Mouse (Mus musculus): ENCODE results near the gene Lrrc28.

The Lrrc28 gene

DNA sequence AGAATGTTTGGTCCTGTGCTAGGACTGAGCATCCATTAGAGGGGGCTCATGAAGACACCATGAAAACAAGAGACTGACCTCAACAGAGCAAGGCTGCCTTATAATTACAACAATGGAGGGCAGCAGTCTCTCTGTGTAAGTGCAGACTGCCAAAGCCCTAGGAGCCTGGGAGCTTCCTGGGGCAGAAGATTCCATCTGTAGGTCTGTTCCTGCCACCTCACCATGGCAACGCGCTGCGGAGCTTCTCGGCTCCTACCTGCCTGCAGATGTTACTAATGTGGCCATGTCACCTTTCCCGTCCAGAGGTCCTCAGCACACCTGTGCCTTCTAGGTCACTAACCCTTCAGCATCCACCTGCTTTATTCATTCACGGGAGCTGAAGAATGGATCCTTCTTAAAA lies 52.4 kb downstream of the Lrrc28 start:
- peak in 1 of 2 experiments; percentile 25 for DNase-seq

DNA sequence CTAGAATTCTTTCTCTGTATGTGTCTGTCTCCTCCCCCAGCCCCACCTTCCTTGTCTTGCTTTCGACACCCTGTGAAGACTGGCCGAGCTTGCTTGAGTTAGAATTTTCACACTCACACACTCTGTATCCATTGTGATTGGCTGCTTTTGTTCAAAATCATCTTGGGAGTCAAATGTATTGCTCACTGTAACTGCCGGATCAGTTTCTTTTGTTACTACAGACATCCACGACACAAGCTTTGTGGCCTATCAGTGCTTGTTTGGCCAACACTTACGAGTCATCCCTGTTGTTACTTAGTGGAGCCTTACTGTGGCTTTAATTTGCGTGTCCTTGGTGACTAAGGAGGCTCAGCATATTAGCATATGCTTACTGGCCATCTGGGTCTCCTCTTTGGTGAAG lies 56.3 kb downstream of the Lrrc28 start:
- DNase-seq = no peak

DNA sequence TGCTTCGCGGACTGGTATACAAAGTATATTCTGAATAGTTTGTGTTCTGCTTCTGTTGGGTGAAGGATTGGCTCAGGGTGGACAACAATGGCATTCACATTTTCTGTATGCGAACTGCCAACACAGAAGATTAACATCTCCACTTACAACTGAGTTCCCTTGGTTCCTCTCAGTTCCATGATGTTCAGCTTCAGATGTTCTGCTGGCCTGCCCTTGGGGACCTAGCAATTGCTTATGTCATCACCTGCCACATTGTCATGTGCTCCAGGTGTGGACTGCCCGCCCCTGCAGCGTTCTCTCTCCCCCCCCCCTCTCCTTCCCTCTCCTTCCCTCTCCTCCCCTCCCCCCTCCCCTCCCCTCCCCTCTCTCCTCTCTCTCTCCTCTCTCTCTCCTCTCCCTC lies 58.6 kb downstream of the Lrrc28 start:
- DNase-seq = no peak

DNA sequence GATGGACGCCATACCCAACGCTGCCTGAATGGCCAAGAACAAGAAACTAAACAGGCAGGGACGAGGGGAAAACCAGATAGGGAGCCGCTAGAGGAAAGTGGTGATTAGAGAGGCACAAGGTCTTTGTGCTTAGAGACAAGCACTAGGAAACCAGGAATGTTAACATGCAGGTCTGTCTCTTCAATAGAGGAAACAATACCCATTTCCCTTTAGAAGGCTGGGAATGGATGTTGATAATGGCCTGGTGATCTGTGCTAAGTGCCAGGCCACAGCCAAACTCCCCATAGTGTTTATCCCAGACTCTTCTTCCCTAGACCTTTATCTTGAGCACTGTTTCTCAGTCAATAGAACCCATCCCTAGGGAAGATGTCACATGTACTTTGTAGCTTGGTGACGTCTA lies 61.2 kb downstream of the Lrrc28 start:
- DNase-seq = no peak

DNA sequence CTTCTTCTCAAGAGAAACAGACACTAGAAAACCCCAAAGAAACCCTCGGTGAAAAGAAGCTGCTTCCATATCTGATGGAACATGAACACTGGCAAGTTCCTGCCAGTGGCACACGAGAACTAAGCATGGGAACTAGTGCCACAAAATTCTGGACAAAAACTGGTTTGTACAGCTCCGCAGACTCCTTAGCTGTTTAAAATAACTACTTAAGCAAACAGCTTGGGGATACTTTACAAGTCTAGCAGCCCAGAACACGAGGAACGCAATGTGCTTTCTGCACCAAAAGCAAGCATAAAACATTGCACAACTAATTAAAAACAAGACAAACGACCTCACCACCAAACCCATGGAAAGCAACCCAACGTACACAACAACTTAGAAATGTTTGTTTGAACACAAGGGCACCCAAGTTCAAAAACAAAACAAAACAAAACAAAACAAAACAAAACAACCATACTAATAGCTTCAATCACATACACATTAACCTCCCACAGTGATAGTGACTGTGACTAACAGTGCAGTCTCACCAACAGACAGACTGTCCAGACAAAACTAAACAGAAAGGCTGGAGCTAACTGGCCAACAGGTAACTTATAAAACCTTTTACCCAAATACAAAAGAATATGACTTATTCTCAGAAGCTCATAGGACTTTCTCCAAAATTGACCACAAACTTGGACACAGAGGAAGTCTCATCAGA lies 66.1 kb downstream of the Lrrc28 start:
- no peak for DNase-seq

DNA sequence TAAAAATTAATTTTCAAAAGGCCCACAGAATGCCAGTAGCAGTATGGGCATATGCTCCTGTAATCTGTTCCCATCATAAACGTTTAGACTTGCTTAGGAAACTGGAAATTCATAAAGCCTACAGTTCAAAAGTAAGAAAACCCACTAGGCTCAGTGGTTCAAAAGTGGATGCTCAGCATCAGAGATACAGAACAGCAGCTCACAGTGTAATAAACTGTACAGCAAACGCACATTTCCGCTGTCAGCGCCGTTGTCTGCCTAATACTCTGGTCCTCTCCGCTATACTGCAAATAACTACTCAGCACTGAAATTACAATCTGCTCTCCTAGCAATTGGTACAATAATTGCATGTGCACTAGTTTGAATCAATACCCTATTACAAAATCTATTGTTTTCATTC lies 67.0 kb downstream of the Lrrc28 start:
- DNase-seq = no peak

DNA sequence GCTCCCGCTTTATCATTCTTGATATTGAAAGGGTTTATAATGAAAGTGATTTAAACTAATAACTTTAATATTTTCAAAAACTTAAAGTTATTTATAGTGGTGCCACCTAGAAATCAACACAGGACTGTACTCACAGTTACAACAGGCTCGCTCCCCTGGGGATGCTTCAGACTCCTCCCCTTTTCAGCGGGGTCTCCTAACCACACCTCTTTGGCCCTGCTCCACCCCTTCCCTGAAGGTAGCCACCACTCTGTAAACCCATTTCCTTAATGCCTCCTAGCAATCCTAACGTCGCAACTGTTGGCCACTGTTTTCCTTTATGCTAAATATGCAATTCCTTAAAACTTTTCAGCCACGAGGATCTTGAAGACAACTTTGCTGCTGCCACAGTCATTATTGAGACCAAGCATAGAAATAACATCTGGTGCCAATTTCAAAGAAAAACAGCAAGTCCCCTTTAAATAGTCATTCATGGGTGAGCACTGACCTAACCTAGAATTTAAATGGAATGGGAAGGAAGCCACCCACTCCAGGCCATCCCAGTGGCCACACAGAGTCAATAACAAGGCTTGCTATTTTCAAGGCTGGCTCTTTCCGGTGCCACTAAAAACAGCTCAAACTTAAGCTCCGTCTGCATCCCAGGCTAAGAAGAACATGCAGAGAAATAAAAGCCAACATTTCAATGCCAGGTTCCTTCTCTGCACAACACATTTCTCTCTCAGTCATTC lies 78.4 kb downstream of the Lrrc28 start:
- peak in 1 of 2 experiments; percentile 34 for DNase-seq

DNA sequence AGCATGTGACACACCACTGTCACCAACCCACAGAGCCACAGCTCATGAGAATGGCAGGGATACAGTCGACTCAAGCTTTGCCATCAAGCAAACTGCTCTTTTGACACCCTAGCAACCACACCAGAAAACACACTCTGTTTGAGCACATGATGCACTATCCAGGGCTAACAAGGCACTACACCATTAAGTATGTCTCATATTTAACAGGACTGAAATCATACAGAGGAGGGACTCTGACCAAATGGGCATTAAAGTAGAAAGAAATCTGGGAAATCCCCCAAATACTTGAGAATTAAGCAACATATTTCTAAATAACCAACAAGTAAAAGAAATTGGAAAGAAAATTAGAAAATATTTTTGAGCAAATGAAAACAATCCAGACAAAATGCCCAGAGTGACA lies 79.9 kb downstream of the Lrrc28 start:
- no peak for DNase-seq

DNA sequence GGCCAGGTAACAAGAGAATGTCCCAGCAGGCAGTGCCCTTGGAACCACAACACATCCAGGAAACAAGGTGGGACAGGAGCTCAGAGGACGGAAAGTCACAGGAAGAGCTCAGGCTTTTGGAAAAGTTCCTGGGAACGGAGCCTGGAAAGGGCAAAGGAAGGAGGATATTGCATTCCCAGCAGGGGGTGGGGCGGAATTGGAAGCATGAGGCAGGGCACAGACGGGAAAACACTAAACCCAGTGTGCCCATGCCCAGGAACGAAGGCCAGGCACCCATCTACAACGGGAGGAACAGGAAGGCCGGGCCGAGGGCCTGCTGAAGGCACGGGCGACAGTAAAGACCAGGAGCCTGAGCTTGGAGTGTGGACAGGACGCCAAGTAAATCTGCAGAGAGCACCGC lies 82.9 kb downstream of the Lrrc28 start:
- peak; percentile 83 to 86 for DNase-seq

DNA sequence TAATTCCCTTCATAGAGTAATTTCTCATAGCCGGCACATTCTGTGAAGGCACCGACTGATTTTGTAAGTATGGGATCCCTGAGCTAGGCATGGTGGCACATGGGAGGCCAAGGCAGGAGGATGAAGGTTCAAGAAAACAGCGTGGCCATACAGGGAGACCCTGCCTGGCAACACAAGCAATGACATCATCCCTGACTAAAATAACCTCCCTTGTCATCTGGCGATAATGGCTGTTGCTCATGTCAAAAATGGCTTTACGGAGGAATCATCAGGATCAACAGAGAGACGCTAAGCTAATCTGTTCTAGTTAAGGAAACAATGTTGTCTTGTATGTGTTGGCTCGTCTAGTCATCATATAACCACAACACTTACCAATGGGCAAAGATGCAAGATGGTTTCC lies 85.6 kb downstream of the Lrrc28 start:
- no peak for DNase-seq

DNA sequence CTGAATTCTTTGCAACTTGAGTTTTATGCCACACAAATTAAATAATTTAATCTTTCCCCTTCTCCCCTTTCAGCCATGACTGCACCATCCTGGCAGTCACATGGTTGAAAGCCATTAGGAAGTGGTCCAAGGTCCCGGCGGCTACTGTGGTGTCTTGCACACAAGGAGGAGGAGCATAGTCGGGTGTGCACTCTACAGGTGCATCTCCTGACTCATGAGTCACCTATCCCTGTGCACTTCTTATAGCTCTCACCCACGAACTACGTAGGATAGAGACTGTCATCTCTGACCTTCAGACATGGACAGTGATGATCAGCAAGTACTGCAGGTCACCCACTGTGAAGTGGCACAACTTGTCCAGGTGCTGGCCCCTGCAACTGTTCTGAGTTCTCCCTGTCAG lies 86.8 kb downstream of the Lrrc28 start:
- DNase-seq = no peak

DNA sequence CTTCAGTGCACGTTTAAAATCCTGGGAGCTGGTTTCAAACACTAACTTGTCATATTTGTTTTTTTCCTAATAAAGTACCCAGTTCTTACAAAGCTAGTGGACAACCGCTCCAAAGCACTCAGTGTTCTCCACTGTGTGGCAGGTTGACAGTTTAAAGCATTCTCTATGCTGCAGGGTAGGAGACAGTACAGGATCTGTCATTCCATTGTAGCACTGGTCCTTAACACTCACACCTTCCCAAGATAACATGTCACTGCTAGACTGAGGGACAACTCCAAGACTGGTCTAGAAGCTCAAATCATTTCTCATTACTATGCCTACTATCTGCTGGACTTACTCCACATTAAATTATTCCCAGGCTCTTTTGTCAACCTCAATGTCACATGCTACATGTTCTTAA lies 90.2 kb downstream of the Lrrc28 start:
- no peak for DNase-seq

DNA sequence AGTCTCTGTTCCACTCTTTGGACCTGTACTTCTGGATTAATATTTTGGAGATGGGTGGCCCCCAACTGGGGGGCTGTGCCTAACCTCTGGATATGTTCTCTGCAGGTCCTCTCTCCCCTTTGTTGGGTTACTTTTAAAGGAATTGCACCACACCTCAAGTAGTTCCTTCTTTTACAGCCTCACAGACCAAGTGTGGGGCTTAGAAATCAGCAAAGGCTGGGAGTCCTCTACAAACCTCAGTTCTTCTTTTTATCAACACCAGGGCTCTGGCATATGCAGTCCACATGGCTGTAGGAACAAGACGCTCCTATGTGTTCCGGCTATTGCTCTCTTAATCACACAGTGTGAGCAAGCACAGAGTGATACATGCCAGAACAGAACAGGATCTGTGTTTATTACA lies 93.8 kb downstream of the Lrrc28 start:
- DNase-seq = no peak

DNA sequence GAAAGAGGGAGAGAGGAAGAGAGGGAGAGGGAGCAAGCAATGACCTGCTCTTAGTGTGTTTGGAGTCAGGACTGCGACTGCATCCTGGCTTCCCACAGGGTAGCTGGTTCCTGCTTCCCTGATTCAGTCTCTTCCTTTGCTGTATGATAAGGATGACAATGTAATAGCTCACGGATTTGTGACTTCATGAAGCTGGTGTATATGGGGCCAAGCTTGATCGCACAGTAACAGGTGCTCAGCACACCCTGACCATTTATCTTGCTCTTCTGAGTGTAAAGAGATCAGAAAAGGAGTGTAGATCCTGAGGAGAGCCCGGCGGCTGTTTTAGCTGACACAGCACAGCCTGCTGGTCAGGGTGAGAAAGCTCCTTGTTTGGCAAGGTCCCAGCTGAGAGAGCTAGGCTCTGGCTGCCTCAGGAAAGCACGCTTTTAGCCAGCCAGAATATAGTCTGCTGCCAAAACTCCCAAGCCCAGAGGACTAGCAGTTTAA lies 96.0 kb downstream of the Lrrc28 start:
- peak; percentile 86 to 92 for DNase-seq

DNA sequence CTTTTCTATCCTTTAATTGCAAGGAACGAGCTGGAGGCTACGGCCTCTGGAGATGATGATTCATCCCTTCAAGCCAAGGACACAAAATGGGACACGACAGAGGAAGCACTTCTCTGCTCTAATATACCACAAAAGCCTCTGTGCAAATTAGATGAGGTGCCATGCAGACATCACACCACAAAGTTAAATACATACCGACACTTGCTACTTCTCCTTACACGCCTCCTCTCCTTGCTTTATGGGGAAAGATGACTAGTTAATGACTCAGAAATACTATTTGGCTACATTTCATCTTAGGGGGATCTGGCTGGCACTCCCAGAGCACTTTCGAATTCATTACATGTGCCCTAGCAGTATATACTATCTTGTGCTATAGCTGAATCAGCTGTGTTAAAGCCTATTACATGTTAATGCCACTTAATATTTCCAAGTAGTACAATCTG lies 96.4 kb downstream of the Lrrc28 start:
- no peak for DNase-seq

DNA sequence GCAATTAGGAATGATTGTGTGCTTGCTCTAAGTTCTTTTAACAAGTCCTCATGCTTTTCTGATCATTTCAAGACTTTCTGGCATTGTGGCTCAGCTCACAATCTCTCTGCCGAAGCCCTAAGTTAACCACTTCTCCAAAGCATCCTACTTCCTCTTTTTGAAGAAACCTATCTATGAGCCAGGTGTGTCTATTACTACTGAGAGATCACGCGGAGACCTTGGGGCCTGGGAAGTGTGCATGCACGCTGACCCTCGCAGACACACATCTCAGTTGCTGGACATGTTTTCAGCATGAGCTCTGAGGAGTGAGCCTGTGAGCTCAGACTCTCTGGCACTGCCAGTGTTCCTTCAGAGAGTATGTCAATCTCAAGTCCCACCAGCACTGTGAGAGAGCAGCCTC lies 98.8 kb downstream of the Lrrc28 start:
- DNase-seq = no peak

DNA sequence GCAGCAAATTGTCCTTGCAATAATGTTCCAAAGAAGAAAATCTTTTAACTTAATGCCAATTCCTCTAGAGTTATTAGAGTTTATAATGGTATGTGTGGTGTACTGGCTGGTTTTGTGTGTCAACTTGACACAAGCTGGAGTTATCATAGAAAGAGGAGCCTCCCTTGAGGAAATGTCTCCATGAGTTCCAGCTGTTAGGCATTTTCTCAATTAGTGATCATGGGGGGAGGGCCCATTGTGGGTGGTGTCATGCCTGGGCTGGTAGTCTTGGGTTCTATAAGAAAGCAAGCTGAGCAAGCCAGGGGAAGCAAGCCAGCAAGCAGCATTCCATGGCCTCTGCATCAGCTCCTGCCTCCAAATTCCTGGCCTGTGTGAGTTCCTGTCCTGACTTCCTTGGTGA lies 100.5 kb downstream of the Lrrc28 start:
- DNase-seq = no peak

DNA sequence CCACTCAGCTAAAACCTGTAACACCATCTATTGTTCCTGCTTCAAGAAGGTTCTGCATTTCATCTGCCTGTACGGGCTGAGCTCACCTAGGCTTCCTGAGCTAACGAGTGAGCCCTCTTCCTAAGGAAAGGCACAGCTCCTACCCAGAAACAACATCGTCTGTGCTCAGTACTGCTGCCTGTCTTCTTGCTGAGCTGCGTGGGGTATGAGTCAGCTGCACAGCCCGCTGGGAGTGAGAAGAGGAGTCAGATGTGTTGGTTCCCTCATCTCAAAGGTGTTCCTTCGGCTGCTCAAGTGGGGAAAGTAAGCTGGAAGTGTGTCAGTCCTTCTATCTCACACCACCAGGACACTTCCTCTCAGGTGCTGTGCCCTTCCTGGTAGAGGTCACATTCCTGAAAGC lies 101.4 kb downstream of the Lrrc28 start:
- DNase-seq = no peak

DNA sequence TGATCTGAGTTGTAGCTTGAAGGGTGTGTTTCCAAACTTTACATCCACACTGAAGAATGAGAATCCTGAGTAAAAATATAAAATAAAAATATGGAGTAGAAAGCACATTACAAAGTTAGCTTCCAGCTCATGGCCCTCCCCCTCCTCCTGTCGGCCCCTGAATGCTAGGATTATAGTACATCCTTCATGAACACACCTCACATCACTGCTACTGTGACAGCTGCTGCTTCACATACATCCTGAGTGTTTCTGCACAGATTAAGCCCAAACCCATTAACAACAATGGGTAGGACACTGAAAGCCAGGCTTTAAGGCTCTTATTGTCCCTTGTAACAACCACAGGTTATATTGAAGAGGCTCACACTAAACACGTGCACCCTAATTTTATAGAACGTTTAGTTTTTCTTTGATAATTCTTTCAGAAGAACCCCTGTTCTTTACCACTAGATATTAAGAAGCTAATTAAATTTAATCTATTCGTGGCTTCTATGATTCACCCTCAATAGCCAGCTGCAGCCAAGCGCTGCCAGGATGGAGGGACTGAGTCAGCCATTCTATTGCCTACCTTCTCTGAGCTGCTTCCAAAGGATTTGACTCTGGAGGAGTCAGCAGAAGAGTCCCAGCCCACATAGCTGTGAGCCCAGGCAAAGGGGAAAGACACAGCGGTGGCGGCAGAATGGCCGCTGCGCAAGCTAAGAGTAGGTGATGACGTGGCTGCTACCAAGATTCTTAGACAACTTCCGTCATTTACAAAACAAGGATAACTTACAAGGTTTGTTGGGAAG lies 108.3 kb downstream of the Lrrc28 start:
- DNase-seq = no peak

DNA sequence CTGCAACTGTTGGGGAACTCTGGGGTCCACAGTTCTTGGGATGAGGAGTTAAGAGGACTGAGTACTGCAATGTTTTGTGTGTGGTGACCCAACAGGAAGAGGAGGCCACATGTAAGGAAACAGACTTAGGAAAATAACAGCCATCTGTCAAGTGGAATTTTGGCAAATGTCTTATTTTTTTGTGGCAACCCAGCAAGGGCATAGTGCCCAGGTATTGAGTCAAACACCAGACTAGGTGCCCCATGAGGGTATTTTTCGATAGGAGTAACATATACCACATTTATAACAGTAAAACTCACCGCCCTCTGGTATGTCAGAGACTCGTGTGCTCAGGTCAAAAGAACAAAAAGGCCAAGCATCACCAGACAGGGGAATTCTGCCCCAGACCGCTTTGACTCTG lies 109.1 kb downstream of the Lrrc28 start:
- DNase-seq = peak; percentile 34 to 50

DNA sequence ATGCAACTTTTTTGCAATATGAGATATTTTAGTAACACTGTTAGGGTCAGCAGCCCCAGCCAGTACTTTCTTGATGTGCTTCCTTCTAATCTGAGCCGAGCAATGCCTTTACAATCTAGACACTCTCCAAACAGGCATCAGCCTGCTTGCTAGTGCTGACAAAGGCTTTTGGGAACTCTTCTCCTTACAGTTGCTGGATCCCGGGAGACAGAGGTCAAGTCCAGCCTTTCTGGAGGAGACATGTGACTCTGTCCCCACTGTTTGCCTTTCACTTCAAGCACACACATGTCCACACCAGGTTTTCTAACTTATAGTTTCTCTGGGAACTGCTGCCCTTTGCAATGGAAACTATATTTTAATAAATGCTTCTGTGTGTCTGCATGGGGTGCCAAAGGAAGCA lies 114.1 kb downstream of the Lrrc28 start:
- no peak for DNase-seq

DNA sequence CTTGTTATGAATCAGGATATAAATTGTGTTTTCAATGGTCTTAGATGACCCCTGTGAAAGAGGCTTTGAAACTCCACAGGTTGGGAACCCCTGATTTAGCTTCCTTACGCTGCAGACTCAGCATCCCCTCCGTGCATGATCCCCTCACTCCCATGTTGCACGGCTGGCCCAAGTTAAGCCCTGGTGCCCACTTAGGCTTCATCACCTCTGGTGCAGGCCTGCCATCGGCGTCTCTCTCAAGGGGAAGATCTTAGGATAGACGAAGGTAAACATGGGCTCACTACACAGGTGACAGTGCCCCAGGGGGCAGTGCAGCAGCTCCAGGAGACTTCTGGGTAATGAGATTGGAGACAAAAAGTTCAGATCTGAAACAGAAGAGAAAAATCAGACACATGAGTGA lies 115.7 kb downstream of the Lrrc28 start:
- DNase-seq = no peak

DNA sequence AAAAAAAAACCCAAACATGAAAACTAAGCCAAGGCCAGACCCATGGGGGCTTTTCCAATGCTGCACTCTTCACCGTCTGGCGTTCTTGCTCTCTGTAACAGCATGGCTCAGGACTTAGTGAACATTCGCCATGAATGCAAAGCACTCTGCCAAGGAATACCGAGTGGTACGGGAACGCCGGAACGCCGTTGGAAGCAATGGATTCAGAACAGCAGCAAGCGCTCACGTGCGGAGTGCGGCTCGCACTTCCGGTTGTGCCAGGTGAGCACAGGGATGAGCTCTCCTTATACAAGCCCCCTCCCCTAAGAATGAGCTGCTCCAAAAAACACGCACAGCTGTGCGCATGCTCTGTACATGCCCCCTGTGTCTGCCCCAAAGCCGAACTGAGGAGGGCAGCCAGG lies 116.2 kb downstream of the Lrrc28 start:
- DNase-seq = peak in 1 of 2 experiments; percentile 37
